Mouse (Mus musculus): ENCODE data around the gene Zfp983. TPM values are rescaled to one million over a fixed set of nuclear protein-coding genes. Genes with fewer than 3 reads are reported as not detected.
A peak's percentile ranks its signal among the peaks of the same experiment; 100 is the strongest.
"Not testable (repeated sequence)": the region's sequence is repeated elsewhere in the genome, so short reads cannot be mapped to it uniquely, and the experiment has no call there.

Zfp983 gene
- 6.3 TPM in 2 replicates for polyA plus RNA-seq (2012; rRNA removed)

- H3K4me1 ChIP-seq (ENCODE audit: control insufficient read depth, insufficient read depth, low read length) = not testable (repeated sequence)
- H3K27ac ChIP-seq (ENCODE audit: insufficient read depth, low read length) = peak within 1 kb of the TSS; percentile 82
- peak within 1 kb of the TSS; percentile 66 for H3K4me3 ChIP-seq (ENCODE audit: insufficient read depth, low read length)
These were observed at the start of gene Zfp983 for GRCm38 (mm10) chr17:21650364-21650907. Gene Zfp983 (plus strand): TSS chr17:21650624.

GRCm38 (mm10) chr17:21616356-21616755, 34.1 kb upstream of the Zfp983 start:
- no peak overlapping the region for H3K4me3 ChIP-seq (ENCODE audit: insufficient read depth, low read length)
- H3K4me1 ChIP-seq (ENCODE audit: control insufficient read depth, insufficient read depth, low read length) = no peaks in the 10 kb centered on the region
- no peak overlapping the region for H3K27ac ChIP-seq (ENCODE audit: insufficient read depth, low read length)
- no peak for TF ChIP-seq POLR2A (IDR thresholded peaks at IDR 0.05; ENCODE audit: extremely low read depth, insufficient read depth, low read length)
- TF ChIP-seq CTCF (IDR thresholded peaks at IDR 0.05; ENCODE audit: extremely low read depth, insufficient read depth, low read length) = no peak

GRCm38 (mm10) chr17:21617352-21617751, 33.1 kb upstream of the Zfp983 start:
- TF ChIP-seq POLR2A (IDR thresholded peaks at IDR 0.05; ENCODE audit: extremely low read depth, insufficient read depth, low read length) (no peak), CTCF (IDR thresholded peaks at IDR 0.05; ENCODE audit: extremely low read depth, insufficient read depth, low read length) (no peak)

DNA sequence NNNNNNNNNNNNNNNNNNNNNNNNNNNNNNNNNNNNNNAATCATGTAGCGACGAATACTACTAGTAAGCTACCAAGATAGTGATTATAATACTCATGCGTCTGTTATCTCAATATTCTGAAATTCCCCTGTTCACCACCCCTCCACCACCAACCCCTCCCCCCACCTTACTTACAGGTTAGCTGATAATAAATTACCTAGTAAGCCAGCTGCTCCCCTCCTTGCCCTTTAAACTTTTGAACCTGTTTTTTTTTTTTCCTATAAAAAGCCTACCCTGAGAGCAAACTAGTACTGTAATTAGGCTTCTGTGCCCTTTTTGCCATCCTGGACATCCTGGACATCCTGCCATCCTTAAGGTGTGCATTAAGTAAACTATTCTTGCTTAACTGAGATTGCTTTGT, 26.8 kb upstream of the Zfp983 start:
- H3K4me3 ChIP-seq (ENCODE audit: insufficient read depth, low read length) = no peak overlapping the region
- no peak for TF ChIP-seq CTCF (IDR thresholded peaks at IDR 0.05; ENCODE audit: extremely low read depth, insufficient read depth, low read length)

More at GRCm38 (mm10) chr17:21617352-21617751, 33.1 kb upstream of the Zfp983 start:
- H3K27ac ChIP-seq (ENCODE audit: insufficient read depth, low read length) = no peak overlapping the region
- no peak overlapping the region for H3K4me3 ChIP-seq (ENCODE audit: insufficient read depth, low read length)
- no peaks in the 10 kb centered on the region for H3K4me1 ChIP-seq (ENCODE audit: control insufficient read depth, insufficient read depth, low read length)

DNA sequence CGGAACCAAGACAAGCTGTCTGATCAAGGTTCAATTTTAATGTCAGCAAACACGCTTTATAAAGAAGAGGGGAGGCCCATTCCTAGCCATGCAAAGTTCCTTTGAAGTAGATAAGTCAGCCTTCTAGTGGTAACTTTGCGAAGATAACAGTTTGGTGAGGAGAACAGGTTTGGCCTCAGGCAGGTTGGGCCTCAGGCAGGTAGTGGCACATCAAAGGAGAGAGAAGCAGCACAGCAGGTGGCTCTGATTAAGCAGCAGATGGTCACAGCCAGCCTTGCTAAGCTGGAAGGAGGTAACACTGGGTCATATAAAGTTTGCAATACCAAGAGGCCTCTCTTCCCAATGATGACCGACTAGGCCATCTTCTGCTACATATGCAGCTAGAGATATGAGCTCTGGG, 14.7 kb upstream of the Zfp983 start:
- H3K27ac ChIP-seq (ENCODE audit: insufficient read depth, low read length); H3K4me3 ChIP-seq (ENCODE audit: insufficient read depth, low read length); H3K4me1 ChIP-seq (ENCODE audit: control insufficient read depth, insufficient read depth, low read length): not testable (repeated sequence)

More for the DNA sequence above, 26.8 kb upstream of the Zfp983 start:
- no peak overlapping the region for H3K27ac ChIP-seq (ENCODE audit: insufficient read depth, low read length)
- H3K4me1 ChIP-seq (ENCODE audit: control insufficient read depth, insufficient read depth, low read length) = no peaks in the 10 kb centered on the region

DNA sequence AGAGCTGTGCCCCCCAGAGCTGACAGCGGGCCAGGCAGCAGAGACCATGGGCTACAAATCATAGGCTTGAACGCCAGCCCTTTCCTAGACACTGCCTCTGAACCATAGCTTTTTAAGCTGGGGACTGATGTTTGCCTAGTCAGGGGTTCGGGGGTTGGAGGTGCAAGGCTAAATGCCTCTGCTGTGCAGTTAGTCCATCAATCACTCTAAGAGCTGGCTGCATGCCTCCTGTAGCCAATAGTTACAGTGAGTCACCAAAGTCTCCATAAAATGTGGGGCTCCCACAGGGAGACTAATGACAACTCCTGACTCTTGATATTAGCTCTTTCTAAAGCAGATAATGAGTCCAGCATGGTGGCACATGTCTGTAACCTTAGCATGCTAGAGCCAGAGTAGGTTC, 1.6 kb upstream of the Zfp983 start:
- no peak overlapping the region for H3K4me3 ChIP-seq (ENCODE audit: insufficient read depth, low read length)
- H3K4me1 ChIP-seq (ENCODE audit: control insufficient read depth, insufficient read depth, low read length) = no peaks in the 10 kb centered on the region
- H3K27ac ChIP-seq (ENCODE audit: insufficient read depth, low read length) = no peak overlapping the region
- TF ChIP-seq POLR2A (IDR thresholded peaks at IDR 0.05; ENCODE audit: extremely low read depth, insufficient read depth, low read length) (no peak), CTCF (IDR thresholded peaks at IDR 0.05; ENCODE audit: extremely low read depth, insufficient read depth, low read length) (no peak)

DNA sequence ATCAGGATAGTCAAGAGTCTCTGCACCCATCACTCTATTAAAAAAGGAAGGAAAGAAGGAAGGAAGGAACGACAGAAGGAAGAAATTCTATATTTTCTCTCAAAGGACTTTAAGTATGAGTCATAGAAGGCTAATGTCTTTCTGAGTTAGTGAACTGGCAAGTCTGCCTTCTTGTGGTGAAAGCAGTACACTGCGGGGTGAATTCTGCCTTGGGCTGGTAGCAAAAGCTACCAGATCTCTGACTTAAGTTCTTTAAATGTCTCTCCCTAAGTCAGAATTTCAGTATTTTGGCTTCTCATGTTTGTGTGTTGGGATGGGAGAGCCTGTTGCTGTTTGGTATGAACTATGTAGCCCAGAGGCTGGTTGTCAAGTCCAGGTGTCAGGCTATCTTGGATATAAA, 488 bp upstream of the Zfp983 start:
- H3K4me1 ChIP-seq (ENCODE audit: control insufficient read depth, insufficient read depth, low read length) = no peaks in the 10 kb centered on the region
- peak overlapping the region; percentile 66 for H3K4me3 ChIP-seq (ENCODE audit: insufficient read depth, low read length)
- peak overlapping the region; percentile 82 for H3K27ac ChIP-seq (ENCODE audit: insufficient read depth, low read length)
- TF ChIP-seq POLR2A (IDR thresholded peaks at IDR 0.05; ENCODE audit: extremely low read depth, insufficient read depth, low read length) (no peak), CTCF (IDR thresholded peaks at IDR 0.05; ENCODE audit: extremely low read depth, insufficient read depth, low read length) (no peak)

DNA sequence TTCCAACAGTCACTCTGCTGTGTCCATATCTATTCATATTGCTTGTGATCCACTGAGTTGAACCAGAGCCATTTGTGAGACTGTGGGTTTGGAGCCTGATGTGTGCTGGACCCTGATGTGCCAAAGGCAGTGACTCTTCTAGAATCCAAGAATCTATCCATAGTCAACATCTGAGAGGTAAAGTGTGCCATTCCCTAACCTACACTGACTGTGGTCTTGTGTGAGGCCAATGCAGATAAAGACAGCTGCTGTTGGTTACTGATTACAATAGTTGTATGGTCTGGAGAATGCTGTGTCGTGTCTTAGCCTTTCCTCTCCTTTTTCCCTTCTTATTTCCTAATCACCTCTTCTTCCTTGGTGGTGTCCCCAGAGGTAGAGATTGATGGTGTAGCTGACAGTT, 28.4 kb downstream of the Zfp983 start:
- H3K4me3 ChIP-seq (ENCODE audit: insufficient read depth, low read length); H3K27ac ChIP-seq (ENCODE audit: insufficient read depth, low read length); H3K4me1 ChIP-seq (ENCODE audit: control insufficient read depth, insufficient read depth, low read length): not testable (repeated sequence)

- TF ChIP-seq POLR2A (IDR thresholded peaks at IDR 0.05; ENCODE audit: extremely low read depth, insufficient read depth, low read length) = 0 out of 2 replicates have a peak, but pooled peaks have one; percentile 9
- TF ChIP-seq CTCF (IDR thresholded peaks at IDR 0.05; ENCODE audit: extremely low read depth, insufficient read depth, low read length) = peak; percentile 36; the same call in 1 of the 2 replicates
- peak overlapping the region; percentile 69 for H3K27ac ChIP-seq (ENCODE audit: insufficient read depth, low read length)
- no peaks in the 10 kb centered on the region for H3K4me1 ChIP-seq (ENCODE audit: control insufficient read depth, insufficient read depth, low read length)
- H3K4me3 ChIP-seq (ENCODE audit: insufficient read depth, low read length) = peak overlapping the region; percentile 86
These were observed 29.0 kb downstream of the Zfp983 start for GRCm38 (mm10) chr17:21679273-21680018.

DNA sequence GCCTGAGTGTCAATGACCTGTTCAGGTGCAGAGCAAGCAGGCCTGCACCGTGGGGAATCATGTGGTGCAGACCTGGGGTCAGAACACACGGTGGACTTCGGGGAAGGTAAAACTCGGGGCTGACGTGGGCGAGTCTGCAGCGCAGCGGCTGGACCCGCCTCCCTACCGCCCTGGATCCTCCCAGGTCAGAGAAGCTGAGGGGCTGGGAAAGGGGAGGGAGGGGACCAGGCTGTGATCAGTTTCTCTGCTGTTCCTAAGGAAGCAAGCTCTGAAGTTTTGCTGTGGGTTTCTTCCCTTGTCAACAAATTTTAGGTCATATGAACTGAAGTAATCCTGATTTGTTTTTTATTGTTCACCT, 29.6 kb downstream of the Zfp983 start:
- not testable (repeated sequence) for H3K4me1 ChIP-seq (ENCODE audit: control insufficient read depth, insufficient read depth, low read length)
- H3K27ac ChIP-seq (ENCODE audit: insufficient read depth, low read length) = peak overlapping the region; percentile 69; the same call in 1 of the 2 replicates
- peak overlapping the region; percentile 86 for H3K4me3 ChIP-seq (ENCODE audit: insufficient read depth, low read length)

DNA sequence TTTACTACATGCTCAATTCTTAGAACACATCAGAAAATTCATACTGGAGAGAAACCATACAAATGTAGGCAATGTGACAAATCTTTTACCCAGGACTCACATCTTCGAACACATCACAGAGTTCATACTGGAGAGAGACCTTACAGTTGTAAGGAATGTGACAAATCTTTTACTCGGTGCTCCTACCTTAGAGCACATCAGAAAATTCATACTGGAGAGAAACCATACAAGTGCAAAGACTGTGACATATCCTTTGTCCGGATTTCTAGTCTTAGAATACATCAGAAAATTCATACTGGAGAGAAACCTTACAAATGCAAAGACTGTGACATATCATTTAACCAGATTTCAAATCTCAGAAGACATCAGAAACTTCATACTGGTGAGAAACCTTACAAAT, 41.1 kb downstream of the Zfp983 start, which contains the start of gene Gm10226:
Gene Gm10226, plus strand, starts transcription at position 301 of the 400 bp plus-strand sequence.
- no peak within 1 kb of the TSS for H3K4me3 ChIP-seq (ENCODE audit: insufficient read depth, low read length)
- no peak within 1 kb of the TSS for H3K27ac ChIP-seq (ENCODE audit: insufficient read depth, low read length)
- TF ChIP-seq POLR2A (IDR thresholded peaks at IDR 0.05; ENCODE audit: extremely low read depth, insufficient read depth, low read length) = no peak
- no peak for TF ChIP-seq CTCF (IDR thresholded peaks at IDR 0.05; ENCODE audit: extremely low read depth, insufficient read depth, low read length)
- H3K4me1 ChIP-seq (ENCODE audit: control insufficient read depth, insufficient read depth, low read length) = no peaks in the 10 kb centered on the region
